11 mouse cellular contexts compared by ENCODE assay signal in genomic region chr11:83786835-83787234, GRCm38 (mm10). TPM values are rescaled to one million over a fixed set of nuclear protein-coding genes. Genes with fewer than 3 reads are reported as not detected.
DNase-seq lines count a peak whose midpoint lies in the region; ATAC-seq and TF ChIP-seq lines count a peak whose summit lies in the region.
"Had no signal": no experiment of that assay in that cellular context is flagged by ENCODE, and none has a peak within 500 bp of the region (broad histone marks: within the 10 kb centered on the region; RNA-seq: fewer than 3 reads in every experiment).

No protein-coding gene starts in this region.

- no peak for TF ChIP-seq EP300 in liver, postnatal 0 days (IDR thresholded peaks at IDR 0.05; ENCODE audit: low read depth)

- no peak overlapping the region for H3K27ac ChIP-seq in hindbrain, embryonic 16.5 days (ENCODE audit: low read depth, low read length)
- no peak overlapping the region for H3K27ac ChIP-seq in liver, postnatal 0 days (ENCODE audit: low read depth)
- H3K27ac ChIP-seq: embryonic facial prominence, embryonic 12.5 days; liver, embryonic 13.5 days had no signal

- peak; percentile 80 for DNase-seq in 416B (ENCODE audit: low read depth)
- DNase-seq in heart, postnatal 4 days, result peak; percentile 47
- DNase-seq in lung, adult 18-20 months, result peak; percentile 62 to 70
- DNase-seq in spleen, adult 12 weeks (ENCODE audit: low spot score), result no peak
- no peak for DNase-seq in liver, postnatal 0 days
- DNase-seq: layer of hippocampus, adult 9-11 months; liver, embryonic 13.5 days; right cerebral cortex, postnatal 4 days had no signal

- WGBS in hindbrain, embryonic 16.5 days, result 80% methylated on average over 4 of the region's 4 CpGs
- WGBS in liver, postnatal 0 days (ENCODE audit: insufficient replicate concordance), result 67% methylated on average over 4 of the region's 4 CpGs

- H3K4me3 ChIP-seq in E14TG2a.4 (replicated peaks; ENCODE audit: low read length), result 0 out of 2 replicates have a peak overlapping the region, but pooled peaks have one; percentile 2
- H3K4me3 ChIP-seq in hindbrain, embryonic 16.5 days (ENCODE audit: low read length), result no peak overlapping the region
- H3K4me3 ChIP-seq in liver, postnatal 0 days (ENCODE audit: low read depth, low read length), result no peak overlapping the region
- H3K4me3 ChIP-seq: embryonic facial prominence, embryonic 12.5 days; liver, embryonic 13.5 days had no signal

- peaks cover 20% of the 10 kb centered on the region for H3K36me3 ChIP-seq in E14TG2a.4 (ENCODE audit: insufficient read depth, low read length)
- H3K36me3 ChIP-seq in hindbrain, embryonic 16.5 days (ENCODE audit: control insufficient read depth, insufficient read depth, low read length), result peaks cover 5% of the 10 kb centered on the region
- peaks cover 13% of the 10 kb centered on the region for H3K36me3 ChIP-seq in liver, postnatal 0 days (replicated peaks; ENCODE audit: insufficient read depth, low read length)

- no peaks in the 10 kb centered on the region for H3K9me3 ChIP-seq in E14TG2a.4 (ENCODE audit: low read length)
- no peaks in the 10 kb centered on the region for H3K9me3 ChIP-seq in hindbrain, embryonic 16.5 days (ENCODE audit: control insufficient read depth, low read length)
- no peaks in the 10 kb centered on the region for H3K9me3 ChIP-seq in liver, postnatal 0 days (ENCODE audit: low read length)
- H3K9me3 ChIP-seq: embryonic facial prominence, embryonic 12.5 days; liver, embryonic 13.5 days had no signal

- H3K4me1 ChIP-seq in E14TG2a.4 (replicated peaks; ENCODE audit: low read depth, low read length), result peaks cover 44% of the 10 kb centered on the region
- no peaks in the 10 kb centered on the region for H3K4me1 ChIP-seq in hindbrain, embryonic 16.5 days (ENCODE audit: control insufficient read depth, insufficient read depth, low read depth, low read length)
- peaks cover 7% of the 10 kb centered on the region for H3K4me1 ChIP-seq in liver, postnatal 0 days (ENCODE audit: insufficient read depth)
- H3K4me1 ChIP-seq: embryonic facial prominence, embryonic 12.5 days; liver, embryonic 13.5 days had no signal

- H3K27me3 ChIP-seq in E14TG2a.4 (ENCODE audit: insufficient read depth, low read length), result peaks cover 10% of the 10 kb centered on the region
- no peaks in the 10 kb centered on the region for H3K27me3 ChIP-seq in hindbrain, embryonic 16.5 days (replicated peaks; ENCODE audit: control insufficient read depth, insufficient read depth, low read length)
- H3K27me3 ChIP-seq in liver, postnatal 0 days (ENCODE audit: insufficient read depth, low read length), result no peaks in the 10 kb centered on the region
- H3K27me3 ChIP-seq: embryonic facial prominence, embryonic 12.5 days had no signal

- H3K9ac ChIP-seq in hindbrain, embryonic 16.5 days (ENCODE audit: low read depth, low read length), result no peak overlapping the region
- H3K9ac ChIP-seq in liver, postnatal 0 days (replicated peaks), result no peak overlapping the region
- H3K9ac ChIP-seq: embryonic facial prominence, embryonic 12.5 days; liver, embryonic 13.5 days had no signal

- no peak for TF ChIP-seq CTCF in E14TG2a.4 (conservative IDR thresholded peaks at IDR 0.05; ENCODE audit: low read length)
- TF ChIP-seq CTCF in liver, postnatal 0 days (IDR thresholded peaks at IDR 0.05; ENCODE audit: low read depth), result no peak

- ATAC-seq in hindbrain, embryonic 16.5 days, result no peak
- ATAC-seq in liver, postnatal 0 days, result no peak

- H3K4me2 ChIP-seq in hindbrain, embryonic 16.5 days (ENCODE audit: low read length), result no peak overlapping the region
- no peak overlapping the region for H3K4me2 ChIP-seq in liver, postnatal 0 days (ENCODE audit: low read depth, low read length)
- H3K4me2 ChIP-seq: embryonic facial prominence, embryonic 12.5 days; liver, embryonic 13.5 days had no signal

RNA-seq across cellular contexts. Expression of gene Heatr6, which starts 33.3 kb away (rescaled TPM):
- total RNA-seq in heart, postnatal 4 days (2021), result 1 to 10 TPM; 8.3 to 8.7 TPM
- 26.6 and 29.6 TPM in 2 replicates for polyA plus RNA-seq in hindbrain, embryonic 16.5 days (2015; fragmentation: Nextera tagmentation; extraction: Ambion mirVana)
- 5.6 and 6.0 TPM in 2 replicates for polyA plus RNA-seq in liver, postnatal 0 days (2015; fragmentation: Nextera tagmentation; extraction: Ambion mirVana)

RNA-seq across cellular contexts. Expression of gene Wfdc21, which starts 40.1 kb away (rescaled TPM):
- not detected for total RNA-seq in heart, postnatal 4 days (2021)
- 0.42 TPM in 1 of 2 replicates, not detected in the other for polyA plus RNA-seq in hindbrain, embryonic 16.5 days (2015; fragmentation: Nextera tagmentation; extraction: Ambion mirVana)
- polyA plus RNA-seq in liver, postnatal 0 days (2015; fragmentation: Nextera tagmentation; extraction: Ambion mirVana), result 108 and 117 TPM in 2 replicates
- polyA plus RNA-seq: embryonic facial prominence, embryonic 12.5 days had no signal

Comparison
In these comparisons a context has a peak if more than half of its experiments do, and no peak if none do; other contexts are left out.
1. DNase-seq: peak in 416B (single experiment), heart, postnatal 4 days (single experiment) and lung, adult 18-20 months (2 of 2); none in spleen, adult 12 weeks (single experiment) and liver, postnatal 0 days (single experiment).
2. RNA of gene Wfdc21, which starts 40.1 kb away (polyA plus RNA-seq): 108 to 117 TPM in liver, postnatal 0 days; 0.42 TPM in hindbrain, embryonic 16.5 days; every median in the first group is over 10 times any median in the second.